Mouse (Mus musculus) cortical plate, adult 2 months (tissue): Measurements from ENCODE around the gene Slc35a3.

Experiments
- CTCF ChIP-seq: fragments of 200-500 bp; IDR thresholded peaks from 2 replicates; pipeline ENCODE4 v1.5.1; 2011; ENCODE audit warnings: mild to moderate bottlenecking, control low read depth, low read length; ENCODE audit not compliant: insufficient read depth; ENCODE audit errors: extremely low read depth
- POLR2A ChIP-seq: fragments of 200-500 bp; IDR thresholded peaks from 2 replicates; pipeline ENCODE4 v1.6.1; 2011; ENCODE audit warnings: mild to moderate bottlenecking, low read length, control low read depth; ENCODE audit not compliant: insufficient read depth; ENCODE audit errors: extremely low read depth

GRCm38 (mm10) chr3:116652033-116652446, 60.6 kb downstream of the Slc35a3 start:
- TF ChIP-seq POLR2A (no peak), CTCF (no peak)
